In the genomic region with DNA sequence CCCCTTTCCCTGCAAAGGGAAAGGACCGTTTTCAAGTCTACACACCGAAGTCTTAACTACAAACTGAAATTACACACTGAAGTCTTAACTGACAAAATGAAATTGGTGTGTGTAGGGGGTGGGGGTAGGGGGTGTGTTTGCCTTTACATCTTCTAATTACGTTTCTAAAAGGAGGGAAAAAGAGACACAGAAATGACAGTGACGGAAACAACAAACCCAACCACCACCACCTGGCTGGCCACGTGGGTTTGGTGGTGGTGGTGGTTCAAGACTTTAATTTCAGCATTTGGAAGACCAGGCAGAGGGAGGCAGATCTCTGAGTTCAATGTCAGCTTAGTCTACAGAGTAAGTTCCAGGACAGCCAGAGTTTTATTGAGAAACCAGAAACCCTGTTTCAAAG, we compare ENCODE assay signal across 8 mouse cellular contexts. TPM values are rescaled to one million over a fixed set of nuclear protein-coding genes. Genes with fewer than 3 reads are reported as not detected.
DNase-seq lines count a peak whose midpoint lies in the region; ATAC-seq and TF ChIP-seq lines count a peak whose summit lies in the region.

No protein-coding gene starts in this region.

- H3K9me3 ChIP-seq in embryonic facial prominence, embryonic 10.5 days, result no peaks in the 10 kb centered on the region
- H3K9me3 ChIP-seq in hindbrain, postnatal 0 days (ENCODE audit: low read length), result no peaks in the 10 kb centered on the region
- no peaks in the 10 kb centered on the region for H3K9me3 ChIP-seq in midbrain, embryonic 16.5 days (replicated peaks; ENCODE audit: control insufficient read depth, low read length, poor library complexity, severe bottlenecking)

- no peak for TF ChIP-seq CTCF in layer of hippocampus, adult 2 months (conservative IDR thresholded peaks at IDR 0.05)
- no peak for TF ChIP-seq CTCF in hindbrain, postnatal 0 days (IDR thresholded peaks at IDR 0.05; ENCODE audit: low read depth)

- peak overlapping the region; percentile 97 for H3K4me3 ChIP-seq in layer of hippocampus, adult 2 months
- peak overlapping the region; percentile 91 for H3K4me3 ChIP-seq in embryonic facial prominence, embryonic 10.5 days
- H3K4me3 ChIP-seq in hindbrain, postnatal 0 days (ENCODE audit: low read length), result peak overlapping the region; percentile 89
- H3K4me3 ChIP-seq in midbrain, embryonic 16.5 days (ENCODE audit: low read depth, low read length), result peak overlapping the region; percentile 99

- 3% methylated on average over 5 of the region's 5 CpGs for WGBS in embryonic facial prominence, embryonic 10.5 days
- WGBS in hindbrain, postnatal 0 days, result 2% methylated on average over 5 of the region's 5 CpGs
- under 1% methylated on average over 5 of the region's 5 CpGs for WGBS in midbrain, embryonic 16.5 days

- peaks cover 13% of the 10 kb centered on the region for H3K4me1 ChIP-seq in embryonic facial prominence, embryonic 10.5 days
- peaks cover 7% of the 10 kb centered on the region; the same call in 1 of the 2 replicates for H3K4me1 ChIP-seq in hindbrain, postnatal 0 days (ENCODE audit: insufficient read depth, low read length)
- peaks cover 17% of the 10 kb centered on the region for H3K4me1 ChIP-seq in midbrain, embryonic 16.5 days (ENCODE audit: control insufficient read depth, insufficient read depth, low read length)

- peak overlapping the region; percentile 97 for H3K27ac ChIP-seq in layer of hippocampus, adult 2 months
- H3K27ac ChIP-seq in embryonic facial prominence, embryonic 10.5 days (replicated peaks), result peak overlapping the region; percentile 84
- no peak overlapping the region for H3K27ac ChIP-seq in hindbrain, postnatal 0 days
- no peak overlapping the region for H3K27ac ChIP-seq in midbrain, embryonic 16.5 days (ENCODE audit: low read length)

- no peaks in the 10 kb centered on the region for H3K27me3 ChIP-seq in embryonic facial prominence, embryonic 10.5 days (replicated peaks; ENCODE audit: low read depth, poor library complexity, severe bottlenecking)
- no peaks in the 10 kb centered on the region for H3K27me3 ChIP-seq in hindbrain, postnatal 0 days (ENCODE audit: insufficient read depth, low read length)
- no peaks in the 10 kb centered on the region for H3K27me3 ChIP-seq in midbrain, embryonic 16.5 days (ENCODE audit: control insufficient read depth, insufficient read depth, low read depth, low read length)

- DNase-seq in layer of hippocampus, adult 2 months (ENCODE audit: low spot score in 2 of 2), result no peak
- DNase-seq in layer of hippocampus, postnatal 14 days (ENCODE audit: low spot score in 2 of 2), result no peak
- no peak for DNase-seq in embryonic facial prominence, embryonic 10.5 days (ENCODE audit: low spot score)
- DNase-seq in hindbrain, postnatal 0 days (ENCODE audit: low spot score), result no peak
- no peak for DNase-seq in left cerebral cortex, adult 8-10 months (ENCODE audit: low spot score in 2 of 2)
- no peak for DNase-seq in left cerebral cortex, adult 11 months (ENCODE audit: low spot score)
- no peak for DNase-seq in right cerebral cortex, postnatal 36 days (ENCODE audit: low spot score in 2 of 2)

- H3K9ac ChIP-seq in hindbrain, postnatal 0 days (replicated peaks; ENCODE audit: low read length), result peak overlapping the region; percentile 84; the same call in 1 of the 2 replicates
- H3K9ac ChIP-seq in midbrain, embryonic 16.5 days (ENCODE audit: low read depth, low read length), result peak overlapping the region; percentile 96; the same call in 1 of the 2 replicates

- H3K4me2 ChIP-seq in hindbrain, postnatal 0 days (ENCODE audit: low read depth, low read length), result peak overlapping the region; percentile 63
- H3K4me2 ChIP-seq in midbrain, embryonic 16.5 days (ENCODE audit: low read length), result peak overlapping the region; percentile 77

- peaks cover 23% of the 10 kb centered on the region for H3K36me3 ChIP-seq in embryonic facial prominence, embryonic 10.5 days (replicated peaks)
- H3K36me3 ChIP-seq in hindbrain, postnatal 0 days (ENCODE audit: insufficient read depth, low read length), result peaks cover 8% of the 10 kb centered on the region; the same call in 1 of the 2 replicates
- H3K36me3 ChIP-seq in midbrain, embryonic 16.5 days (ENCODE audit: control insufficient read depth, insufficient read depth, low read length), result peaks cover 3% of the 10 kb centered on the region

- ATAC-seq in hindbrain, postnatal 0 days, result 0 out of 2 replicates have a peak, but pooled peaks have one; percentile 13
- peak; percentile 43; the same call in 1 of the 2 replicates for ATAC-seq in midbrain, embryonic 16.5 days

RNA-seq across cellular contexts. Expression of gene Lancl1, which starts 0.4 kb away (rescaled TPM):
- 100 to 1,000 TPM; 196 to 205 TPM for total RNA-seq in layer of hippocampus, adult 2 months (2021)
- total RNA-seq in layer of hippocampus, postnatal 14 days (2021), result 100 to 1,000 TPM; 142 to 160 TPM
- polyA plus RNA-seq in embryonic facial prominence, embryonic 10.5 days (2016; fragmentation: Nextera tagmentation; extraction: Ambion mirVana), result 70.7 and 79.7 TPM in 2 replicates
- 143 and 156 TPM in 2 replicates for total RNA-seq in hindbrain, postnatal 0 days (2014; rRNA removed)
- 192 and 199 TPM in 2 replicates for polyA plus RNA-seq in hindbrain, postnatal 0 days (2015; fragmentation: Nextera tagmentation; extraction: Ambion mirVana)
- 164 and 172 TPM in 2 replicates for polyA plus RNA-seq in midbrain, embryonic 16.5 days (2015; fragmentation: Nextera tagmentation; extraction: Ambion mirVana)
- 100 to 1,000 TPM; 196 to 219 (median 217) TPM for total RNA-seq in left cerebral cortex, adult 8-10 months (2022)

Comparison
In these comparisons a context has a peak if more than half of its experiments do, and no peak if none do; other contexts are left out.
1. H3K27ac ChIP-seq: peak in layer of hippocampus, adult 2 months (single experiment) and embryonic facial prominence, embryonic 10.5 days (single experiment); none in hindbrain, postnatal 0 days (single experiment) and midbrain, embryonic 16.5 days (single experiment).
2. Peak in every context shown above with its lines, with median percentiles within 50 percentile points of each other: H3K4me3 ChIP-seq.